Mouse (Mus musculus) stomach, embryonic 14.5 days (tissue): ENCODE results near the gene Tcf15. TPM values are rescaled to one million over a fixed set of nuclear protein-coding genes. Genes with fewer than 3 reads are reported as not detected.

Experiments used
- ATAC-seq: fragments of 200-750 bp; cut with Nextera tagmentation; 2 replicates; pipeline ENCODE4 v1.8.0; 2017; ENCODE audit warnings: low read depth, moderate TSS enrichment; ENCODE audit not compliant: insufficient number of reproducible peaks, insufficient read depth, low FRiP score
- H3K27ac ChIP-seq: fragments of 300-500 bp; sonication (generic); 2 replicates; pipeline ENCODE4 v1.5.1; 2014; ENCODE audit warnings: mild to moderate bottlenecking, low read length, moderate library complexity, mixed read lengths
- H3K27me3 ChIP-seq: fragments of 300-500 bp; sonication (generic); 2 replicates; pipeline ENCODE4 v1.6.1; 2014; ENCODE audit warnings: low read length, control low read depth, mixed read lengths; ENCODE audit not compliant: control insufficient read depth, insufficient read depth
- H3K36me3 ChIP-seq: fragments of 300-500 bp; sonication (generic); 2 replicates; pipeline ENCODE4 v1.6.1; 2014; ENCODE audit warnings: mild to moderate bottlenecking, control low read depth, low read length, moderate library complexity, mixed read lengths; ENCODE audit not compliant: control insufficient read depth, insufficient read depth
- H3K4me1 ChIP-seq: fragments of 300-500 bp; sonication (generic); 2 replicates; pipeline ENCODE4 v1.6.1; 2014; ENCODE audit warnings: low read length, control low read depth, mixed read lengths; ENCODE audit not compliant: control insufficient read depth, insufficient read depth
- H3K4me2 ChIP-seq: fragments of 300-500 bp; sonication (generic); replicated peaks from 2 replicates; pipeline ENCODE4 v1.6.1; 2014; ENCODE audit warnings: low read depth, low read length, control low read depth
- H3K4me3 ChIP-seq: fragments of 300-500 bp; sonication (generic); 2 replicates; pipeline ENCODE4 v1.5.1; 2014; ENCODE audit warnings: low read depth, low read length, control low read depth
- H3K9ac ChIP-seq: fragments of 300-500 bp; sonication (generic); replicated peaks from 2 replicates; pipeline ENCODE4 v1.6.1; 2014; ENCODE audit warnings: low read depth, mild to moderate bottlenecking, control low read depth, low read length, moderate library complexity, mixed read lengths
- H3K9me3 ChIP-seq: fragments of 300-500 bp; sonication (generic); 2 replicates; pipeline ENCODE4 v1.6.1; 2016; ENCODE audit warnings: low read depth, low read length, control low read depth; ENCODE audit not compliant: control insufficient read depth
- WGBS: fragments of 180-500 bp; shearing (Covaris S2); extraction: QIAGEN DNeasy Blood & Tissue Kit; methylation state at CpG from one replicate; pipeline ENCODE4 v1.1.7; 2014; 5-methylcytosine and 5-hydroxymethylcytosine counted together
- polyA plus RNA-seq: library from polyadenylated mRNA; unstranded; fragments of >200 nt; fragmentation: Nextera tagmentation; extraction: Ambion mirVana; gene quantifications from 2 replicates; pipeline ENCODE4 v1.2.1, GENCODE M21; 2014

Tcf15 gene
- polyA plus RNA-seq, 1 experiment from 2014 or later = 14.1 TPM

- WGBS = 73% methylated on average over 2 of the region's 2 CpGs
- Histone ChIP-seq H3K27me3 (no peaks in the 10 kb centered on the region; the same call in 1 of the 2 replicates), H3K9me3 (no peaks in the 10 kb centered on the region), H3K4me1 (peaks cover 20% of the 10 kb centered on the region), H3K4me2 (no peak overlapping the region), H3K4me3 (no peak overlapping the region), H3K9ac (no peak overlapping the region), H3K36me3 (no peaks in the 10 kb centered on the region), H3K27ac (no peak overlapping the region)
- ATAC-seq = no peak
Observed at GRCm38 (mm10) chr2:152145711-152146110, 2.4 kb downstream of the Tcf15 start.

- Histone ChIP-seq H3K36me3 (no peaks in the 10 kb centered on the region), H3K4me2 (no peak overlapping the region), H3K4me3 (no peak overlapping the region), H3K9ac (no peak overlapping the region), H3K27me3 (no peaks in the 10 kb centered on the region; the same call in 1 of the 2 replicates), H3K9me3 (no peaks in the 10 kb centered on the region), H3K27ac (no peak overlapping the region), H3K4me1 (peaks cover 13% of the 10 kb centered on the region)
- WGBS = 73% methylated on average over 3 of the region's 3 CpGs
- ATAC-seq = no peak
Observed at GRCm38 (mm10) chr2:152147079-152147478, 3.7 kb downstream of the Tcf15 start.

GRCm38 (mm10) chr2:152148675-152149074, 5.3 kb downstream of the Tcf15 start:
- no peak overlapping the region for H3K4me2 ChIP-seq
- H3K36me3 ChIP-seq = no peaks in the 10 kb centered on the region
- H3K4me1 ChIP-seq = peaks cover 6% of the 10 kb centered on the region
- H3K27ac ChIP-seq = no peak overlapping the region
- no peak overlapping the region for H3K4me3 ChIP-seq
- WGBS = 84% methylated on average over 9 of the region's 9 CpGs
- no peak for ATAC-seq
- no peak overlapping the region for H3K9ac ChIP-seq
- H3K27me3 ChIP-seq = no peaks in the 10 kb centered on the region; the same call in 1 of the 2 replicates
- H3K9me3 ChIP-seq = no peaks in the 10 kb centered on the region

GRCm38 (mm10) chr2:152149891-152150290, 6.5 kb downstream of the Tcf15 start:
- WGBS = 47% methylated on average over 4 of the region's 4 CpGs
- no peaks in the 10 kb centered on the region for H3K4me1 ChIP-seq
- H3K9me3 ChIP-seq = no peaks in the 10 kb centered on the region
- H3K27ac ChIP-seq = no peak overlapping the region
- ATAC-seq = no peak
- no peak overlapping the region for H3K9ac ChIP-seq
- no peak overlapping the region for H3K4me3 ChIP-seq
- no peak overlapping the region for H3K4me2 ChIP-seq
- H3K36me3 ChIP-seq = no peaks in the 10 kb centered on the region
- no peaks in the 10 kb centered on the region for H3K27me3 ChIP-seq

- no peak overlapping the region for H3K27ac ChIP-seq
- H3K27me3 ChIP-seq = no peaks in the 10 kb centered on the region
- H3K9me3 ChIP-seq = no peaks in the 10 kb centered on the region
- no peak overlapping the region for H3K4me2 ChIP-seq
- ATAC-seq = no peak
- no peaks in the 10 kb centered on the region for H3K36me3 ChIP-seq
- no peak overlapping the region for H3K4me3 ChIP-seq
- H3K9ac ChIP-seq = no peak overlapping the region
- H3K4me1 ChIP-seq = 0 out of 2 replicates have a peak, but pooled peaks cover under 1% of the 10 kb centered on the region
- 69% methylated on average over 6 of the region's 6 CpGs for WGBS
Observed at GRCm38 (mm10) chr2:152150373-152150772, 7.0 kb downstream of the Tcf15 start.

- 33% methylated on average over 3 of the region's 3 CpGs for WGBS
- no peak for ATAC-seq
- Histone ChIP-seq H3K27ac (no peak overlapping the region), H3K36me3 (no peaks in the 10 kb centered on the region), H3K4me1 (0 out of 2 replicates have a peak, but pooled peaks cover 6% of the 10 kb centered on the region), H3K27me3 (no peaks in the 10 kb centered on the region), H3K4me2 (no peak overlapping the region), H3K4me3 (no peak overlapping the region), H3K9me3 (no peaks in the 10 kb centered on the region), H3K9ac (no peak overlapping the region)
Observed at GRCm38 (mm10) chr2:152153361-152153760, 10.0 kb downstream of the Tcf15 start.

- Histone ChIP-seq H3K9me3 (no peaks in the 10 kb centered on the region), H3K4me1 (0 out of 2 replicates have a peak, but pooled peaks cover 6% of the 10 kb centered on the region), H3K4me3 (no peak overlapping the region), H3K9ac (no peak overlapping the region), H3K27ac (no peak overlapping the region), H3K36me3 (no peaks in the 10 kb centered on the region), H3K27me3 (no peaks in the 10 kb centered on the region), H3K4me2 (no peak overlapping the region)
- ATAC-seq = peak; percentile 49; the same call in 1 of the 2 replicates
- 45% methylated on average over 7 of the region's 7 CpGs for WGBS
Observed at GRCm38 (mm10) chr2:152155414-152156208, 12.2 kb downstream of the Tcf15 start.

GRCm38 (mm10) chr2:152156471-152156870, 13.1 kb downstream of the Tcf15 start:
- no peak overlapping the region for H3K4me2 ChIP-seq
- 71% methylated on average over 6 of the region's 6 CpGs for WGBS
- H3K36me3 ChIP-seq = no peaks in the 10 kb centered on the region
- H3K27me3 ChIP-seq = no peaks in the 10 kb centered on the region
- no peak overlapping the region for H3K27ac ChIP-seq
- H3K9ac ChIP-seq = no peak overlapping the region
- no peak for ATAC-seq
- no peaks in the 10 kb centered on the region for H3K9me3 ChIP-seq
- H3K4me1 ChIP-seq = 0 out of 2 replicates have a peak, but pooled peaks cover 6% of the 10 kb centered on the region
- no peak overlapping the region for H3K4me3 ChIP-seq
